Mouse (Mus musculus): Measurements from ENCODE around the gene Fbxl20. TPM values are rescaled to one million over a fixed set of nuclear protein-coding genes. Genes with fewer than 3 reads are reported as not detected.

The Fbxl20 gene
- total RNA-seq, 1 experiment from 2014 or later, result 26.2 TPM

GRCm38 (mm10) chr11:98109706-98110105 is 40.5 kb downstream of the Fbxl20 start:
- no peak for ATAC-seq (replicated peaks; ENCODE audit: insufficient number of reproducible peaks, low FRiP score, low TSS enrichment, poor library complexity, severe bottlenecking)

- ATAC-seq (replicated peaks; ENCODE audit: insufficient number of reproducible peaks, low FRiP score, low TSS enrichment, poor library complexity, severe bottlenecking), result no peak
Observed at GRCm38 (mm10) chr11:98101332-98101731, 48.9 kb downstream of the Fbxl20 start.

GRCm38 (mm10) chr11:98090583-98090982 is 59.6 kb downstream of the Fbxl20 start:
- ATAC-seq (replicated peaks; ENCODE audit: insufficient number of reproducible peaks, low FRiP score, low TSS enrichment, poor library complexity, severe bottlenecking), result no peak

- no peak for ATAC-seq (replicated peaks; ENCODE audit: insufficient number of reproducible peaks, low FRiP score, low TSS enrichment, poor library complexity, severe bottlenecking)
Observed at GRCm38 (mm10) chr11:98088224-98088623, 62.0 kb downstream of the Fbxl20 start.

DNA sequence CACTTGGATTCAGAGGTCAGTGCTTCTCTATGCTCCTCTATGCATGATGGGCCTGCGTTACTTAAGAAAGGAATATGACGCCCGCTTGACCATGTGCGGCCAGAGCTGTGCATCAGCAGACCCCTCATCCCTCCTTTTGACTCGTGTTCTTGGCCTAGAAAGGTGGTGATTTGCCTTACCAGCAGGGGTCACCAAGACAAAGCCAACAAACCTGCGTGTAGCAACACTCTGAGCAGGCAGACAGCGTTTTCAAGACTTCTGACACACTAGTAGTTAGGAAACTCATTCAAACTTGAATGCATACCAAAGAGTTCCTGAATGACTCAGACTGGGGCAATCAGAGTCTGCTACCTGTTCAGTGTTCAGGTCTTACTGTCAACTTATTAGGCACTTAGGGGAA is 63.6 kb downstream of the Fbxl20 start:
- no peak for ATAC-seq (replicated peaks; ENCODE audit: insufficient number of reproducible peaks, low FRiP score, low TSS enrichment, poor library complexity, severe bottlenecking)

GRCm38 (mm10) chr11:98086141-98086540 is 64.1 kb downstream of the Fbxl20 start:
- no peak for ATAC-seq (replicated peaks; ENCODE audit: insufficient number of reproducible peaks, low FRiP score, low TSS enrichment, poor library complexity, severe bottlenecking)

- ATAC-seq (replicated peaks; ENCODE audit: insufficient number of reproducible peaks, low FRiP score, low TSS enrichment, poor library complexity, severe bottlenecking), result peak; percentile 37
Observed at GRCm38 (mm10) chr11:98082745-98083144, 67.5 kb downstream of the Fbxl20 start.

GRCm38 (mm10) chr11:98080450-98080849 is 69.8 kb downstream of the Fbxl20 start:
- no peak for ATAC-seq (replicated peaks; ENCODE audit: insufficient number of reproducible peaks, low FRiP score, low TSS enrichment, poor library complexity, severe bottlenecking)

GRCm38 (mm10) chr11:98077086-98077485 is 73.1 kb downstream of the Fbxl20 start:
- no peak for ATAC-seq (replicated peaks; ENCODE audit: insufficient number of reproducible peaks, low FRiP score, low TSS enrichment, poor library complexity, severe bottlenecking)

DNA sequence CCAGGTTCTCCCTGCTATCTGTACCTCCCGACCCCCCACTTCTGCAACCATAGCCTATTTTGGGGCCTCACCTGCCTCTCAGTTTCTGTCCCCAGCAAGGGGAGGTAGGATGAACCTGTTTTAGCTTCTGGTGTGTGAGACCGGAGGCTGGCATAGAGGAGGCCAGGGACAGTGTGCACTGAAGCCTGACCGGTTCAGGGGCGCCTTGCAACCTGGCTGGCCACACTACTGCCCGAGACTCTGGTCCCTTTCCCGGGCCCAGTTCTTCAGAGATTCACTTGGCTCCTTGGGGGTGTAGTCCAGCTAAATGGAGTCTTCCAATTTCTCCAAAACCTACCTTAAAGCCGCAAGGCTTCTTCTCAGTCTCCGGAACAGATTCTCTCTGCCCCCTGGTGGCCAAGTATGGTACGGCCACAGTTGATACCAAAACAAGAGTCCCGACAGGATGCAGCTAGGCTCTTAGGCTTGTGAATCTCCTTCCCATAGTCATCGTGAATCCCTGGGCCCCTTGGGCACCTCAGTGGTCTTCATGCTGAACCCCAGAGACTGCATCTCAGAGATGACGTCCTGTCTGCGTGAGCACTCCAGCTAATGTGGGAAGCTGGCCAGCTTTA is 74.9 kb downstream of the Fbxl20 start:
- ATAC-seq (replicated peaks; ENCODE audit: insufficient number of reproducible peaks, low FRiP score, low TSS enrichment, poor library complexity, severe bottlenecking), result peak; percentile 83

- no peak for ATAC-seq (replicated peaks; ENCODE audit: insufficient number of reproducible peaks, low FRiP score, low TSS enrichment, poor library complexity, severe bottlenecking)
Observed at GRCm38 (mm10) chr11:98073442-98073841, 76.8 kb downstream of the Fbxl20 start.

DNA sequence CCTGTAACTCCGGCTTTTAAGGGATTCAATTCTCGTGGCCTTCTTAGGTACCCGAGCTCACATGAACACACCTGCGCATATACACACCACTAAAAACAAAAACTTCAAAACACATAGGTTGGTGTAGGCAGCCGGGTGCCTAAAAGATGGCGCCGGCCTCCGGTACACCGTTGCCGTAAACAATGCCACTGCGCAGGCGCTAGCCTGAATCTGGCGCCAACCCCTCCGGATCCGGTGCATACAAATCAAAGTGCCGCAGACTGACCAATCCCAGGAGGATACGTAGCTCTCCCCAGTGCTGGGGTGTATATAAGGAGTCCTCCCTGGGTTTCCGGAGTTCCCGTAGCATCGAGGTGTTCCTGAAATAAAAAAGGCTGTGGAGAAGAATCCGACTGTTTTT is 82.9 kb downstream of the Fbxl20 start:
- ATAC-seq (replicated peaks; ENCODE audit: insufficient number of reproducible peaks, low FRiP score, low TSS enrichment, poor library complexity, severe bottlenecking), result no peak

GRCm38 (mm10) chr11:98066201-98066600 is 84.0 kb downstream of the Fbxl20 start:
- ATAC-seq (replicated peaks; ENCODE audit: insufficient number of reproducible peaks, low FRiP score, low TSS enrichment, poor library complexity, severe bottlenecking), result no peak

- no peak for ATAC-seq (replicated peaks; ENCODE audit: insufficient number of reproducible peaks, low FRiP score, low TSS enrichment, poor library complexity, severe bottlenecking)
Observed at GRCm38 (mm10) chr11:98061904-98062562, 88.2 kb downstream of the Fbxl20 start.

DNA sequence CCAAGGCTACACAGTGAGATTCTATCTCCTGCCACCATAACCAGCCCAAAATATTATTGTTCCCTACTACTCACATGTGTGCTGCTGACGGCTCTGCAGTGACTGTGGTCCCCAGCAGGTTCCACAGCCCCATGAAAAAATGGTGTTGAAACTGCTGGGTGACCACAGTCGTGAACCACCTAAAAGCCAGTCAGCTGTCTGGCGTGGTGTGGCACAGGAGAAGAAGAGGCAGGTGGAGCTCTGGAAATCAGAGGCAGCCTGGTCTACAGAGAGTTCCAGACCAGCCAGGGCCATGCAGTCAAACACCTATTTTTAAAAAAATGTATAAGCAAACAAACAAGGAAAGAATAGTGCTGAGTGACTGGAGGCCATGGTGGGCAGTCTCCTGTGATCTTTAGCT is 88.8 kb downstream of the Fbxl20 start:
- ATAC-seq (replicated peaks; ENCODE audit: insufficient number of reproducible peaks, low FRiP score, low TSS enrichment, poor library complexity, severe bottlenecking), result no peak

DNA sequence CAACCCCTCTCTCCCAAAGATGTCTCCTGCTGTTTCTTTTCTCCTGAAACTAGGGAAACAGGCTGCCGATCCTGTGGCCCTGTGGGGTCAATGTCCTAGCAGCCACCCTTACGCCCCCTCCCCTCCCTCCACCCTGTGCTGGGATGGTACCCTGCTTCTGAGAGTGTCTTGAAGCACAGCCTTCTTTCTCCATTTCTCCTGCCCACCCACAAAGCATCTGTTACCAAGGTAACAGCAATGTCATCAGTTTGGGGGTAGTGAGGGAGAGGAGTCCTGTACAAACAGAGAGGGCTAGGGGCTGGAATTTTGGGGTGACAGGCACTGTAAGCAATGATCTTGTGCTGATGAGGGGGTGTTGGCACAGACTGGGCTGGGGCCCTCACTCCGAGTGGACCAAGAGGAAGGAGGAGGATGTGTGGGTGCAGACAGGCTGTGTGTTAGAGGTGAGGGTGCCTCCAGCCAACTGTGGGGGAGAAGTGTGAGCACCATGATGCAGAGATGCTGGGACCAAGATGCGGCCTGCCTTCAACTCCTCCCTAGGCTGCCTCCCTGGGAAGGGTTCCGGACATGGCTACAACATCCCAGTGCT is 90.0 kb downstream of the Fbxl20 start:
- ATAC-seq (replicated peaks; ENCODE audit: insufficient number of reproducible peaks, low FRiP score, low TSS enrichment, poor library complexity, severe bottlenecking), result no peak

- ATAC-seq (replicated peaks; ENCODE audit: insufficient number of reproducible peaks, low FRiP score, low TSS enrichment, poor library complexity, severe bottlenecking), result no peak
Observed at GRCm38 (mm10) chr11:98059662-98060061, 90.5 kb downstream of the Fbxl20 start.

GRCm38 (mm10) chr11:98057998-98058397 is 92.2 kb downstream of the Fbxl20 start:
- no peak for ATAC-seq (replicated peaks; ENCODE audit: insufficient number of reproducible peaks, low FRiP score, low TSS enrichment, poor library complexity, severe bottlenecking)

DNA sequence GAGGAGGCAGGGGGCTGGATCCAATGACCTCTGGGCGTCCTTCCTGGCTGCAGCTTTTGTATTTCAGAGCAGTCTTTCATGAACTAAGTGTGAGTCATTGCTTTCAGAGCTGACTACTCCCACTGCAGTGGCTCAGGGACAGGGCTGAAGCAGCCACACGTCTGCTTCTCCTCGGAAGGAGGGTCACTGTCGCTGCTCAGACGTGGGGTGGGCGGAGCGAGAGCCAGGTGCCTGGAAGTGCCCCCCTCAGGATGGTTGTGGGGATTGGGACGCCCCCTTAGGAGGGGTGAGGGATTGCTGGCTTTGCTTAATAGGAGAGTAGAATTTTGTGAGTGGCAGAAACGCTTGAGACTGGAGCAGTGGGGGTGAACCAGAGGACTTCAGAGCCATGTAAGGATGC is 92.7 kb downstream of the Fbxl20 start:
- ATAC-seq (replicated peaks; ENCODE audit: insufficient number of reproducible peaks, low FRiP score, low TSS enrichment, poor library complexity, severe bottlenecking), result no peak
